Mouse (Mus musculus): ENCODE measurements around the gene Dusp8.
A peak's percentile ranks its signal among the peaks of the same experiment; 100 is the strongest.

The Dusp8 gene

DNA sequence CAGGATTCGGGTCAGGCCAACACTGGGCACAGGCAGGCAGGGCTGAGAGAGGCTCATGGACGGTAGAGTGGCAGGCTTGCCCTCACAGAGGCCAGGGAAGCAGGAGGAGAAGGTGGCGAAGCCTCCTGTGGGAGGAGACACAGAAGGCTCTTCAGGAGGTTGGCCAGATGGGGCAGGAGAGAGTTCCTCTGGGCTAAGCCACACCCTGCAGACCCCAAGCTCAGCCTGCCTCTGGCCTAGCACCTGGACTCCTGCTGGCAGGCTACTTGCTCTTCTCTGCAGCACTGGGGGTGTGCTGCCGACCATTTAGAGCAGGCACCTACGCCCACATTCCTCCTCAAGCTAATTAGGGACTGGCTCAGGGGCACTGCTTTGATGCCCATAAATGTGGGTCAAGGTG lies 11.2 kb downstream of the Dusp8 start:
- DNase-seq, result no peak

DNA sequence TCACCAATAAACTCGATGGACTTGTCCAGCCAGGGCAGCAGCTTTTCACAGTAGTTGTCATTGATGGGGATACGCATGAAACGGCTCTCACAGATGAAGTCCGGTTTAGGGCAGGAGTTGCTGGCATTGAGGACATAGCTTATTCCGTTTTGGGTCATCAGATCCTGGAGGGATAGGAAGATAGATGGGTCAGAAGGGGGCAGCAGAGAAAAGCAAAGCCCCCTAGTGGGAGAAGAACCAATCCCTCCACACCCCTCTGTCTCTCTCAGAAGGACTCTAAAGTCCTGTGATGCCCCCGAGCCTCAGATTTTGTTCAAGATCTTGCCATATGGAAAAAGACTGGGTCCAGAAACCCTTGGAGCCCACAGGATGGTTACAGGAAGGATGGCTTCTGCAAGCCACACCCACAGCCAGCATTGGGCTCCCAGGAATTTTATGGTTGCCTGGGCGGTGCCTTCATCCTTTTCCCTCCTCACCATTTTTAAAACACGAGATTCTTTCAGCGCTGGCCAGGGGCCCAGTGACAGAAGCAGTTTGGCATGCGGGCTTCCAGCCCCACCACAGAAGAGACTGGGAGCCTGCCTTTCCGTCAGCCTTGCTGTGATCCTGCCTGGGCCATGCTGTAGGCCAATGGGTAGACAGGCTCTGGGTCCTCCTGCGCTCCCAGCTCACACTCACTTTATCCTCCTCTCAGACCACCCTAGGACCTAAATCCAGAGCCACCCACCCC lies 11.9 kb downstream of the Dusp8 start:
- DNase-seq, result no peak

DNA sequence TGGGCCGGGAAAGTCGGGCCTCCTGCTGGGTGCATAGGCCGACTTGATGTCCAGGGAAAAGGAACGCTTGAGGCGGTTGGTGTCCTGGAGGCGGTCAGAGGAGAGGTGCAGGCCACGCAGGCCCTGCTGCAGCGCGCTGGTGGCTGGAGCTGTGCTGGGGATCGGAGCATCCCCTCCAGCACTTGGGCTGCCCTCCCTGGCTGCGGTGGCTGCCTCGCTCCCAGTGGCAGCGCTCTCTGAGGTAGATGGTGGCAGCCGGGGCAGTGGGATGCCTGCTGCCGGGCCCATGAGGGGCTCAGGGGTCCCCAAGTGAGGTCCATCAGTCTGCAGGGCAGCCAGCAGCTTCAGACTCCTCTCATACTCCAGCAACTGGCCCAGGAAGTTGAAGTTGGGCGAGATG lies 13.0 kb downstream of the Dusp8 start:
- no peak for DNase-seq

DNA sequence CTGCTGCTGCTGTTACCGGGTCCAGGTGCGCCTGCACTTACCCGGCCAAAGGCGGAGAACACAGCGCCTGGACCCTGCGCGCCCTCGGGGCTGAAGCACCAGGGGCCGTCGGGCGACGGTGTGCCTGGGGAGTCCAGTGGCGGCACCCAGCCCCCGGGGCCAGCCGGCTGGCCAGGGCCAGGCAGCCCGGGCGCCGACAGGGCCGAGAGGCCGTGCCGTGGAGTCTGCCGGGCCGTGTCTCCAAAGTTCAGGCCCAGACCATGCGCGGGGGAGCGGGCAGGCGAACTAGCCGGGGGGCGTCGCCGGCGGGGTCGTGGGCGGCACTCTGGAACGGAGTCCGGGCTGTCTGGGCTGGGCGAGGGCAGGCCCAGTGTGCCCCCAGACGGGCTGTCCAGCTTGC lies 13.5 kb downstream of the Dusp8 start:
- DNase-seq, result no peak

DNA sequence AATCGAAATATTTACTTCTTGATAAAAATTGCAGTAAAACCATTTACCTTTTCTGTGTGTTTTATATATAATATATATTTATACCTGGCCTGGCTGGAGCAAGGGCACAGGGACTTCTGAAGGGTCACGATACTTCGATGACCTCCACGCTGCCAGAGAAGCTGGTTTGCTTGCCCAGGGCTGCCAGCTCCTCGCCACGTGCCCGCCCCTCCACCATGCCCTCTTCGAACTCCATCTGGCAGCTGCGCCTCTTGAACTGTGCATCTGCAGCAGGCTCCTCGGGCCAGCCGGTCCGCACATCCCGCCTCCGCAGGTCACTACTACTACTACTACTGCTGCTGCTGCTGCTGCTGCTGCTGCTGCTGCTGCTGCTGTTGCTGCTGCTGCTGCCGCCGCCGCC lies 13.9 kb downstream of the Dusp8 start:
- no peak for DNase-seq

DNA sequence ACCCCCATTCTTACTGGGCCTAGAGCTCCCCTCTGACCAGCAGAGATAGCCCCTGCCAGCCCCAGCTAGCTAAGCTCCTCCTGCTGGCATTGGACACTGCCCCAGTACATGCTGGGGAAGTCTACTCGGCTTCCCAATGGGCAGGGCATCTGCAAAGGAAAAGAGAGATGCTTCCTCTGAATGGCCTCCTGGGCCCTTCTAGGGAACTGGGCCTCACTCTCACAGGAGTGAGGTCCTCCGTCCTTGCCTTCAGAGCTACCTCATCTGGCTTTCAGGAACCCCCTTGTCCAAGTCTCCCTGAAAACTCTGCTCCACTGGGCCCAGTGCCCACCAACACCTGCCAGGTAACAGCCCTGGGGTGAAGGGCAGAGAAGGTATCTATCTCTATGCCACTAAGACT lies 14.8 kb downstream of the Dusp8 start:
- no peak for DNase-seq

DNA sequence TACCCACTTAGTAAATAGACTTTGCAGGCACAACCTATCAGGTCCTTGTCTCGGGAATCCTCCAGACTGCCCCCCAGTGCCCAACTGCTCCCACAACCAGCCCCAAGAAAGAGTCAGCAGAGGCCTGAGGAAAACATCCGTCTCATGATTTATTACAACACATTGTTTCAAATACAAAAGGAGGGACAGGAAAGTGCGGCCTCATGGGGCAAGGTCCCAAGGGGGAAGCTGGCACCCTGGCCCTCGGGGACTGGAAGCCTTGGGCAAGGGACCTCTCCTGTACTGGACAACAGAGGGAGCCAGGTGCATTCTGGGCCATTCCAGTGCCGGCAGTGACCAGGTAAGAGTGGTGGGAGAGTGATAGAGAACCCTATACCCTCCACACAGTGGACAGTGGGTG lies 16.3 kb downstream of the Dusp8 start:
- no peak for DNase-seq

- DNase-seq, result no peak
These were observed 18.5 kb downstream of the Dusp8 start for GRCm38 (mm10) chr7:142077138-142077537.

DNA sequence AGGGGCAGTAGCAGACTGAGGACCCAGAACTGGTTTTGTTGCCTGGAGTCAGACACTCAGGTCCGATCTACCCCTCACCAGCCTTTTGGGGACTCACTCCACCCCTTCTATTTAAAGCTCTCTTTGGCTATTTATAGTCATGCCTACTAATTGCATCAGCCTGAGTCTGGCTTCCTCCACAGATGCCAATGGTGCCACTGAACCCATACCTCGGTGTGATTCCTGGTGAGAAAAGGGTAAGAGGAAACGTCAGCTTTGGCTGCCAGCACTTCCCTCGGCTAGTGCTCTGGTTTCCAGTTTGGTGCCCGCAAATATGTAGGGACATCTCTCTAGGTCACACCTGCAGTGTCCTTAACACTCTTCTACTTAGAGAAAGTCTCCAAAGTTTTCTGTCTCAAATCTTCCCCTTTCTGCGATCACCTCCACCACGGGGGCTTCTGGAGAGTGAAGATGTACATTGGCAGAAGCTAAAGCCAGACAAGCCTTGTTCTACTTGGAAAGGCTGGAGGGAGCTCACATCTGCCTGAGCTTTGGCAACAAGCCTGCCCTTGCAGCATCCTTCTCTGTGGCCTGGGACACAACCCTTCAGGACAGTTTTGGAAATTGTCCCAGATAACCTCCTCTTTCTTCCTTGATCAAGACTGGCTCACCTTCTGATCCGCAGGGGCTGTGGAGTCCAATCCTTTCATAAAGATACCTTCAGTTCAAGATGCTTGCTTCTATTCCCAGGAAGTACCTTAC lies 21.3 kb downstream of the Dusp8 start:
- DNase-seq, result no peak

DNA sequence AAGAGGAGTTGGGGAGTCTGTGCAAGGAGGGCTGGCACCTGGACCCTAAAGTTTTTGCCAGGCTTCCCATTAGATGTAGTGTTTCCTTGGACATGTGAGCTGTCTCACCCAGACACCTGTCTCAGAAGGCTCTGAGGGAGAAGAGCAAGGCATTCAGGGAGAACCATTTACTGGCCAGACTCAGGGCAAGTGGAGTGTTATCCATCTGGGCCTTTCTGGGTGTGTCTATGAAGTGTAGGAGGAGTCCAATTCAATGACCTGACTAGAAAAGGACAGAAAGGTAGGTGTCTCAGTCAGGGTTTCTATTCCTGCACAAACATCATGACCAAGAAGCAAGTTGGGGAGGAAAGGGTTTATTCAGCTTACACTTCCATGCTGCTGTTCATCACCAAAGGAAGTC lies 23.9 kb downstream of the Dusp8 start:
- no peak for DNase-seq

- DNase-seq, result no peak
These were observed 24.4 kb downstream of the Dusp8 start for GRCm38 (mm10) chr7:142071212-142071578.

DNA sequence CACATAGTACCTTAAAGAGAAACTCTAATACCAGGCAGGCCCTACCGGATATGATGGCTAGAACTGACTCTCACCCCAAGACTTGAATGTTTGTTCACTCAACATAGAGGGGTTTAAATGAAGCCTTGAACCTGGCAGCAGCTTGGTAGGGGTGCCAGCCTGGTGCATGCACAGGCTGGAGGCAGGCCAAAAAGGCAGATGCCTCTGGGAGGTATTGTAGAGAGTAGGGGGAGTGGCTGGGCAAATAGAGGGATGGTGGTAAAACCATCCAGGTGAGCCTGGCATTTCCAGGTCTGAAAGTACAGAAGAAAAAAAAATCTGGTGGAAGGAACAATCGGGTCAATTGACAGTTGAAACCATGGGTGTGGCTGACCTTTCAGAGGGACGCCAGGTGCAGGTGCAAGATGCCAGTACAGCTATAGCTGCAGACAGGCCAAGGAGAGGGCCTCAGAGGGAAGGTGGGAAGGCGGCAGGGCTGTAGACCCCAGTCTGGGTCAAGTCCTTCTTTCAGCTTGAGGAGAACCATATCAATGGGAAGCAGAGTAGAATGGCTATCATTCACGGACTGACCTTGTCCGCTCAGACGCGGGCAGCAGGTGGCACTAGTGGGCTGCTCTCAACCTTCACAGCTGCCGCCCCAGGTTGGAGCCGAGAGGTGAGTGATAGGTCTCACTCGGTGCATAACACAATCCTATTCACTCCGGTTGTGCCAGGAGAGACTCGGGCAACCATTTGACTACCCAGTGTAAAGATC lies 25.0 kb downstream of the Dusp8 start:
- peak; percentile 25 to 71 for DNase-seq

- no peak for DNase-seq
These were observed 27.2 kb downstream of the Dusp8 start for GRCm38 (mm10) chr7:142068429-142068828.

DNA sequence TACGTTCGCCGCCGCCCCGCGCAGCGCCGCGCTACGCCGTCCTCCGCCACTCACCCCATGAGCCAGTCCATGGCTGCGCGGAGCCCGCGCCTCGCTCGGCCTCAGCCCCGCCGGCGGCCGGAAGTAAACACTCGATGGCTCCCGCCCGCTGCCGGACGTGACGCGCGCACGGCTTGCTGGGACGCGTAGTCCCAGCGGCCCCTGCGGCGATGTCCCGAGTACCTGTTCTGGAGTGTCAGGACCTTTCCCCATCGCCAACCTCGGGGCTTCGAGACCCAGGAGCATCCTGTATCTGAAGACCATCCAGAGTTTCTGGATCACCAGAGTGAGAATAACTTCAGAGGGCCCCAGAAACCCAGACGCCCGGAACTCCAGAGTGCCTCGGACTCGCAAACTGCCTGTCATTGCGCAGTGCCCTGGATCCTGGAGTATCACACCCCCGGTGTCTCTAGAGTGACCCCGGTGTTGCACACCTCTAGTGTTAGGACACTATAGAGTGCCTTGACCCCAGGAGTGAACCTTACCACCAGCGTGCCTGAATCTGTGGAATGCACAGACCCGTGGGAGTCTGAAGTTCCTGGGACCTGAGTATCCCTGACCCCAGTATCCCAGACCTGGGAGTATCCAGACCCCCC lies 34.6 kb downstream of the Dusp8 start, which contains the start of gene Mob2:
Mob2 (minus strand) TSS at position 135 of the 635 bp plus-strand sequence.
- DNase-seq, result peak; percentile 77 to 86

GRCm38 (mm10) chr7:142060185-142060930 lies 35.3 kb downstream of the Dusp8 start:
- peak; percentile 9 to 12 for DNase-seq

DNA sequence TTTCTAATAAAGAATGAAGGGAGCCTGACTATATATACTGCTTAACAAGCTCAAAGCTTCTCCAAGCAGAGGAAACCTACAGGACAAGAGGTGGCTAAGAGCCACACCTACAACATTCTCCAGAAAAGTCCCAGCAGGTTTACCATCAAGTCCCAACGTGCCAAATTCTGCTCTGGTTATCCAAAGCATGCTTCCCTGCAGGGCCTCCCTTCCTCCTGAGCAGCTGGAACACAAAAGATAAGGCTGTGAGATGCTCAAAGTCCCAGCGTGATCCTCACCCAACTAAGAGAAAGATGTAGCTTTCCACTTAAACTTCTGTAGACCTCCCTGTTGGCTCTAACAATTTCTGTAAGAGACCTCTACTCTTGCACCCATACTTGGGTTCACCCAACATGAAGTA lies 36.6 kb downstream of the Dusp8 start:
- no peak for DNase-seq

DNA sequence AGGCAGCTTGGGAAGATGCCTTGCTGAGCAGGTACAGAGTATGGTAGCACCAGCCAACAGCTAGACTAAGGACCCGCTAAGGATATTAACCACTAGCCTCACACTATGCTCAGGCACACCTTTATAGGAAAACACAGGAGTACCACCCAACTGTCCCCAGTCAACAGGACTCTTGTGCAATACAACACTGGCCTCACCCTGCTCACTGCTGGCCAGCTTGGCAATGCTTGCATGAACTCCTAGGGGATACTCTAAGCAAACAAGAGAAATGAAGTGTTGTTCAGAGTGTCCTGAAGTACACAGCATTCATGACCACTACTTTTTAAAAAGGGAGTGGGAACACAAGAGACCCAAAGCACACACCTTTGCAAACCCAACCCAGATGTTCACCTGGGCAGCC lies 38.5 kb downstream of the Dusp8 start:
- no peak for DNase-seq

GRCm38 (mm10) chr7:142056601-142057061 lies 39.0 kb downstream of the Dusp8 start:
- no peak for DNase-seq

DNA sequence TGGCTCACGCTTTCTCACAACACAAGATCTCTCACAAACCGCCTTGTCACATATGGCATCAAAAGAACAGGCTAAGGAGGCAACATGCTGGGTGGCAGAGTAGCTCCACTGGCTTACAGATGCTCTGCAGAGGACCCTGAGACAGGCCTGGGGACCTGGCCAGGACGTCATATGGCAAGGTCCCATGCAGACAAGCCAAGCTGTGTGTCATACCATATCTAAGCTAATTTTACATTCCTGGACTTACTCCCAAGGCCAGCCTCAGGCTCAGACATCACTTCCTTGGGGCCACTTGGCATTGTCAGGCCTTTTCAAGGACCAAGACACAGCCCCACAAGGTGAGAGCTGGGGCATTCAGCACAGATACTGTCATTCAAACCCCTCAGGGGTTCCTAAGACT lies 40.2 kb downstream of the Dusp8 start:
- no peak for DNase-seq

GRCm38 (mm10) chr7:142050536-142050935 lies 45.1 kb downstream of the Dusp8 start:
- no peak for DNase-seq

- no peak for DNase-seq
These were observed 49.7 kb downstream of the Dusp8 start for GRCm38 (mm10) chr7:142045932-142046331.

GRCm38 (mm10) chr7:142045344-142045743 lies 50.3 kb downstream of the Dusp8 start:
- no peak for DNase-seq
